Mouse (Mus musculus) neural tube, embryonic 11.5 days (tissue): ENCODE results near the gene Saxo1. TPM values are rescaled to one million over a fixed set of nuclear protein-coding genes. Genes with fewer than 3 reads are reported as not detected.

ENCODE experiments used
- ATAC-seq: fragments of 200-750 bp; cut with Nextera tagmentation; 2 replicates; pipeline ENCODE4 v1.8.0; 2017; ENCODE audit warnings: moderate number of reproducible peaks, mild to moderate bottlenecking, moderate TSS enrichment, moderate library complexity; ENCODE audit not compliant: insufficient read depth, low FRiP score, low TSS enrichment
- DNase-seq: peaks from one replicate; pipeline ENCODE4 v3.0.0-alpha.2; 2015; ENCODE audit warnings: low spot score
- H3K27ac ChIP-seq: fragments of 300-500 bp; sonication (generic); 2 replicates; pipeline ENCODE4 v1.5.1; 2014; ENCODE audit warnings: low read depth, mild to moderate bottlenecking, low read length
- H3K27me3 ChIP-seq: fragments of 300-500 bp; sonication (generic); 2 replicates; pipeline ENCODE4 v1.6.1; 2014; ENCODE audit warnings: mild to moderate bottlenecking, low read length, mixed read lengths; ENCODE audit not compliant: control insufficient read depth, insufficient read depth
- H3K36me3 ChIP-seq: fragments of 300-500 bp; sonication (generic); 2 replicates; pipeline ENCODE4 v1.6.1; 2014; ENCODE audit warnings: mild to moderate bottlenecking, low read length, moderate library complexity, mixed read lengths; ENCODE audit not compliant: control insufficient read depth, insufficient read depth
- H3K4me1 ChIP-seq: fragments of 300-500 bp; sonication (generic); 2 replicates; pipeline ENCODE4 v1.6.1; 2014; ENCODE audit warnings: low read length, mixed read lengths; ENCODE audit not compliant: control insufficient read depth, insufficient read depth
- H3K4me2 ChIP-seq: fragments of 300-500 bp; sonication (generic); 2 replicates; pipeline ENCODE4 v1.6.1; 2014; ENCODE audit warnings: low read depth, mild to moderate bottlenecking, moderate library complexity
- H3K4me3 ChIP-seq: fragments of 300-500 bp; sonication (generic); 2 replicates; pipeline ENCODE4 v1.5.1; 2014; ENCODE audit warnings: low read depth, low read length
- H3K9ac ChIP-seq: fragments of 300-500 bp; sonication (generic); 2 replicates; pipeline ENCODE4 v1.6.1; 2014; ENCODE audit warnings: mild to moderate bottlenecking, low read length
- H3K9me3 ChIP-seq: fragments of 300-500 bp; sonication (generic); 2 replicates; pipeline ENCODE4 v1.6.1; 2016; ENCODE audit warnings: low read length; ENCODE audit not compliant: control insufficient read depth
- WGBS: fragments of 180-500 bp; shearing (Covaris S2); extraction: QIAGEN DNeasy Blood & Tissue Kit; methylation state at CpG from one replicate; pipeline ENCODE4 v1.1.7; 2014; 5-methylcytosine and 5-hydroxymethylcytosine counted together
- polyA plus RNA-seq: library from polyadenylated mRNA; unstranded; fragments of >200 nt; fragmentation: Nextera tagmentation; extraction: Ambion mirVana; gene quantifications from 2 replicates; pipeline ENCODE4 v1.2.1, GENCODE M21; 2014

Saxo1 gene
- polyA plus RNA-seq, 1 experiment from 2014 or later, result 0.13 TPM

DNA sequence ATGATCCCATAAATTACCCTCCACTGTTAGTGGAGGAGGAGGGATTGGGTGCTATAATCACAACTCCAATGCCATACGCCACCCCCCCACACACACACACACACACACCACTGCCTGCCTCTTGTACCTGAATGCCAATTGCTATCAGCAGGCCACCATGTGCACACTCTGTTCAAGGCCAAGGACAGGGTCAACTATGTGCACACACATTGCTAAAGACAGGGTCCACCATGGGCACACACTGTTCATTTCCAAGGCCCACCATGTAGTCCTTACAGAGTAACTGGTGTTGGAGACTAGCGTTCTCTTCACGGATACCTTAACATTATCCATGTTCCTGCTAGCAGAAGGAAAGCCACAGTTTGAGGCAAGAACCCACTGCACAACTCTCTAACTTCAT is 2.9 kb upstream of the Saxo1 start:
- H3K4me1 ChIP-seq, result no peaks in the 10 kb centered on the region
- no peaks in the 10 kb centered on the region for H3K27me3 ChIP-seq
- H3K9ac ChIP-seq, result no peak overlapping the region
- H3K4me3 ChIP-seq, result no peak overlapping the region
- no peak overlapping the region for H3K27ac ChIP-seq
- H3K9me3 ChIP-seq, result no peaks in the 10 kb centered on the region
- H3K36me3 ChIP-seq, result no peaks in the 10 kb centered on the region
- H3K4me2 ChIP-seq, result no peak overlapping the region
- no peak for DNase-seq
- ATAC-seq, result no peak
- WGBS, result 96% methylated on average over 3 of the region's 3 CpGs

DNA sequence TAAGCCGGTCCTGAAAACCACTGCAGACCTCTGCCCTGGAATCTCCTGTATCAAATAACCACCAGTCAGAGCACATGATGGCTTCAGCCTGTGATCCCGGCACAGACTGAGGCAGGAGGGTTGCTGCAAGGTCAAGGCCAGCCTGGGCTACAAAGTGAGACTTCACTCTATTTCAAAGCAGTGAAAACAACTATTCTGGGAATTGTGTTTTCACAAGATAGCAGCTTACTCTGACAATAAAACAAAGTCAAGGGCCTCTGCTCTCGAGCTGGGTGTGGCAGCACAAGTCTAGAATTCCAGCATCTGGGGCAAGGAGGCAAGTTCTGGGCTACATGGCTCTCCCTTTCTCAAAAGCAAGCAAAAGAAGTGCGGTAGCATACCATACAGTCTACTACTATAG is 878 bp upstream of the Saxo1 start:
- H3K27ac ChIP-seq, result no peak overlapping the region
- H3K4me2 ChIP-seq, result no peak overlapping the region
- no peaks in the 10 kb centered on the region for H3K27me3 ChIP-seq
- H3K4me3 ChIP-seq, result no peak overlapping the region
- 78% methylated on average over 4 of the region's 4 CpGs for WGBS
- no peaks in the 10 kb centered on the region for H3K4me1 ChIP-seq
- no peaks in the 10 kb centered on the region for H3K36me3 ChIP-seq
- no peak for ATAC-seq
- H3K9ac ChIP-seq, result no peak overlapping the region
- H3K9me3 ChIP-seq, result no peaks in the 10 kb centered on the region
- DNase-seq, result no peak

DNA sequence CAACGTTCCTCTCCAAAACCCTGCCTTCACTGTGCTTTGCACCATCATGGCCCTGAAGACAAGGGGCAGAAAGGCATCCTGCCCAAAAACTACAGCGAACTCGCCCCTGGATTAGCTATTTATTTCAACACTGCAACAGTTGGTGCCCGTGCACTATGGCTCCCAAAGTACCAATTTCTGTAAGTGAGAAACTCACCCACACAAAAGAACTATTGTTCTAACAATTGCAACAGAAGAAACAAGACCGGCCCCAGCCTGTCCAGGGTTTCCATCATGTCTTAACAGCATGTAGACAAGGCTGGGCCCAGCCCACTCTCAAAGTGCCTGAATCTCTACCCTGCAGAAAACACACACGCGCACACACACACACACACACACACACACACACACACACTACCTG is 757 bp downstream of the Saxo1 start:
- Histone ChIP-seq H3K9me3 (no peaks in the 10 kb centered on the region), H3K36me3 (no peaks in the 10 kb centered on the region), H3K9ac (no peak overlapping the region), H3K27me3 (no peaks in the 10 kb centered on the region), H3K27ac (no peak overlapping the region), H3K4me3 (no peak overlapping the region), H3K4me1 (no peaks in the 10 kb centered on the region), H3K4me2 (no peak overlapping the region)
- DNase-seq (no peak), ATAC-seq (no peak)
- WGBS, result 72% methylated on average over 7 of the region's 7 CpGs

DNA sequence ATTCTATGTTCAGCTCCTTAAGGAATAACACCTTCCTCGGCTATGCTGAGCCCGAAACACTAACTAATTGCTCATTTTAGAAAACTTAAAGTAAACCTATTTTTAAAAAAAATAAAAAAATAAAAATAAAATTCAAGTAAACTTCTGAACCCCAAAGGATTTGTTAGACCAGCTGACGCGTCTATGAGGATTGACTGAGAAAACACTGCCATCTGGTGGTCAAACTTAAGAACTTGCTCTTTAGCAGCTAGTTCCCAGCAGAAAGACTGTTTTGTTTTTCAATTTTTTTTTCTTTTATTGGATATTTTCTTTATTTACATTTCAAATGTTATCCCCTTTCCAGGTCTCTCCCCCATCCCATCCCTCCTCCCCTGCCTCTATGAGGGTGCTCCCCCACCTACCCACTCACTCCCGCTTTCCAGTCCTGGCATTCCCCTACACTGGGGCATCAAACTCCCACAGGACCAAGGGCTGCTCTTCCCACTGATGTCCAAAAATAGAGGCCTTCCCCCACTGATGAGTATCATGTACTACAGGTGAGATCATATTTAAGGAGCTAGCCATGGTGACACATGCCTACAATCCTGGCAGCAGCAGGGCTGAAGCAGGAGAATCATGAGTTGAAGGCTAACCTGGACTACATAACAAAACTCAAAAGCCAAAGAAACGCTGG is 3.0 kb downstream of the Saxo1 start:
- Histone ChIP-seq H3K4me2 (no peak overlapping the region), H3K36me3 (no peaks in the 10 kb centered on the region), H3K9ac (no peak overlapping the region), H3K4me1 (no peaks in the 10 kb centered on the region), H3K9me3 (no peaks in the 10 kb centered on the region), H3K27ac (no peak overlapping the region), H3K27me3 (no peaks in the 10 kb centered on the region), H3K4me3 (no peak overlapping the region)
- 25% methylated on average over 6 of the region's 6 CpGs for WGBS
- ATAC-seq (peak; percentile 41; the same call in 1 of the 2 replicates), DNase-seq (peak; percentile 52)

DNA sequence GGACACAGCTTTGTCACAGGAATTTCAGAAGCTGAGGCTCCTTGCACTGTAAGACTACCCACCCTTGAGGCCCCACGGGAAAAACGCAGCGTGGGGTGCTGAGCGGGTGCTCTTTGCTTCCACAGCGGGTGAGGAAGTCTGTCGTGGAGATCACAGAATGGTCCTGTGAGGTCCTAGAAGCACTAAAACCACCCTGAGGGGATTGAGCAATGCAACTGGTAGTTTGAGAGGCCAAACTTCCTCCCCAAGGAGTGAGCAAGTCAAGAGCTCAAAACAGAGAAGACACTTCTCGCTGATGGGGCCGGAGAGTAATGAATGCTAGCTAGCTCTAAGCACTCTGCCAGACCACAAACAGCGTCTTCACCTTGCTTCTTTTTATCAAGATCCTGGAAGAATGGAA is 9.8 kb downstream of the Saxo1 start:
- Histone ChIP-seq H3K36me3 (no peaks in the 10 kb centered on the region), H3K9me3 (no peaks in the 10 kb centered on the region), H3K4me1 (no peaks in the 10 kb centered on the region), H3K4me2 (no peak overlapping the region), H3K27ac (no peak overlapping the region), H3K9ac (no peak overlapping the region), H3K4me3 (no peak overlapping the region), H3K27me3 (no peaks in the 10 kb centered on the region)
- ATAC-seq (no peak), DNase-seq (no peak)
- WGBS, result 85% methylated on average over 9 of the region's 9 CpGs

DNA sequence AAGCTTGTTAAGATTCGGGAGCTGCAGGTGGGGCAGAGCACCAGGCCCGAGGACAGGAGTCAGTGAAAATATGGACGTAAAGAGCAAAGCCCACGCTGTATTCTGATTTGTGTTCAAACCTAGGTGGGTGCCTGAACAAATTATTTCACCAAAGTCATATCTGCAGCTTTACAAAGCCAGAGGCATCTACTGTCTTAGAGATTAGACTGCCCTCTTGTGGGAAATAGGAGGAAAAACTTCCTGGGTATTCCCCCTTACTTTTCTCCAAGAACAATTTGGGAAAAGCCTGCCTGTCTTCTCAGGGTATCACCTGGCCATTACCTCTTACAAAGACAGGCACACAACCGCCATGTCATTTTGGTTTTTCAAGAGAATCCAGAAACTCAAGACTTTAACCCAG is 12.5 kb downstream of the Saxo1 start:
- WGBS, result 59% methylated on average over 5 of the region's 5 CpGs
- H3K27ac ChIP-seq, result no peak overlapping the region
- no peak for ATAC-seq

DNA sequence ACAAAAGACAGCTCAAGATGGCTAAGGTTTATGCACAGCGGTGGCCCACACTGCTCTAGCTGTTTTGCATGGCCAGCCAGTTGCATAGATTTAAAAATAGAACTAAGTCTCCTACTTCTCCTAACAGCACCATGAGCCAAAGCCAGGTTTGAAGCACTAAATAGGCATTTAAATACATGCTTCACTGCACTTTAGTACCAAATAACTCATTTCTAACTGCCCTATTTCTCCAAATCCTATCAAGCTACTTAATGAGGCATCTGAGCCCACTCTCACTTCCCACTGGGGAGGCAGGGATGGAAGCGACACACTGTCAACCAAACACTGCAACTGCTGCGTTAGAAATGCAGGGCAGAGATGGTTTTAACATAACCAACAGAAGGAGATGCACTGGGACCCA is 14.1 kb downstream of the Saxo1 start:
- Histone ChIP-seq H3K4me3 (no peak overlapping the region), H3K9me3 (no peaks in the 10 kb centered on the region), H3K27me3 (no peaks in the 10 kb centered on the region), H3K9ac (no peak overlapping the region), H3K27ac (0 out of 2 replicates have a peak overlapping the region, but pooled peaks have one; percentile 39), H3K4me2 (no peak overlapping the region), H3K4me1 (no peaks in the 10 kb centered on the region), H3K36me3 (no peaks in the 10 kb centered on the region)
- 75% methylated on average over 3 of the region's 3 CpGs for WGBS
- ATAC-seq (peak; percentile 53; the same call in 1 of the 2 replicates), DNase-seq (no peak)

More for the DNA sequence above, 12.5 kb downstream of the Saxo1 start:
- Histone ChIP-seq H3K9me3 (no peaks in the 10 kb centered on the region), H3K4me1 (no peaks in the 10 kb centered on the region), H3K36me3 (no peaks in the 10 kb centered on the region), H3K4me3 (no peak overlapping the region), H3K4me2 (no peak overlapping the region), H3K9ac (no peak overlapping the region), H3K27me3 (no peaks in the 10 kb centered on the region)
- DNase-seq, result no peak

DNA sequence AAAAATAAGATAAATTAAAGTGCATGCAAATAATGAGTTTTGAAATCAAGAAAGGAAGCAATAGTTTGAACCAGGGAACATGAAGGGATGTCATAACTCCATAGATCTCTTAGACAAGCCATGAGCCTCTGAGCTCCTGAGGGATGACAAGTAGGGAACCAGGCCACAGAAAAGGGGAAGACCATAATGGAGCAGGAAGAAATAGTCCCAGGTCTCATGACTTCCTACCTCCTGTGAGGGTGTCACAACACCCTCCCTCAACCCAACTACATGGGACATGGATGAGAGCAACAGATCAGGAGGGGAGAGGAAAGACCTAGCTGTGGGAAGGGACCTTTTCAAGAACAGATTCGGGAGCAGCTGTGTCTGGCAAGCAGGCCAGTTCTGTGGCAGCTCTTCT is 16.6 kb downstream of the Saxo1 start:
- Histone ChIP-seq H3K4me1 (no peaks in the 10 kb centered on the region), H3K27me3 (no peaks in the 10 kb centered on the region), H3K4me2 (no peak overlapping the region), H3K9ac (no peak overlapping the region), H3K4me3 (no peak overlapping the region), H3K36me3 (no peaks in the 10 kb centered on the region), H3K27ac (no peak overlapping the region), H3K9me3 (no peaks in the 10 kb centered on the region)
- ATAC-seq, result no peak
- DNase-seq, result no peak
- 90% methylated on average over 1 of the region's 1 CpGs for WGBS

DNA sequence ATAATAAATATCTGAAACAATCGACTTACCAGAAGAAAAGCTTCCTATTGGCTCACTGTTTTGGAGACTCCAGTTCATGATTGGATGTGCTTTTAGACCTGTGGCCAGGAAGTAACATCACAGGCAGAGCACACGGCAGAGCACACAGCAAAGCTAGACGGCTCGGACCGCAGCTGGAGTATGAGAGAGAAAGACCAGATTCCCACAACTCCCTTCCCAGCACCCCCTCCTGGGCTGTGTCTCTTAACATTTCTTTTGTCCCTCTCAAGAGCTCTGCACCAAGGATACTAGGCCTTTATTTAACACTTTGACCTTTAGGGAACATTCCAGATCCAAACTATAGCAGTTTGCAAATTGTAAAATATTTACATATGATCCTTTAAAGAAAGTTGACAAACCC is 19.2 kb downstream of the Saxo1 start:
- H3K9ac ChIP-seq, result no peak overlapping the region
- ATAC-seq (no peak), DNase-seq (no peak)
- WGBS, result 93% methylated on average over 5 of the region's 5 CpGs
- no peak overlapping the region for H3K4me2 ChIP-seq
- no peak overlapping the region for H3K4me3 ChIP-seq
- H3K27me3 ChIP-seq, result no peaks in the 10 kb centered on the region
- H3K27ac ChIP-seq, result no peak overlapping the region
- H3K36me3 ChIP-seq, result no peaks in the 10 kb centered on the region
- H3K4me1 ChIP-seq, result no peaks in the 10 kb centered on the region
- no peaks in the 10 kb centered on the region for H3K9me3 ChIP-seq
